Comparison of ENCODE assay signal across 8 mouse cellular contexts in the genomic region with DNA sequence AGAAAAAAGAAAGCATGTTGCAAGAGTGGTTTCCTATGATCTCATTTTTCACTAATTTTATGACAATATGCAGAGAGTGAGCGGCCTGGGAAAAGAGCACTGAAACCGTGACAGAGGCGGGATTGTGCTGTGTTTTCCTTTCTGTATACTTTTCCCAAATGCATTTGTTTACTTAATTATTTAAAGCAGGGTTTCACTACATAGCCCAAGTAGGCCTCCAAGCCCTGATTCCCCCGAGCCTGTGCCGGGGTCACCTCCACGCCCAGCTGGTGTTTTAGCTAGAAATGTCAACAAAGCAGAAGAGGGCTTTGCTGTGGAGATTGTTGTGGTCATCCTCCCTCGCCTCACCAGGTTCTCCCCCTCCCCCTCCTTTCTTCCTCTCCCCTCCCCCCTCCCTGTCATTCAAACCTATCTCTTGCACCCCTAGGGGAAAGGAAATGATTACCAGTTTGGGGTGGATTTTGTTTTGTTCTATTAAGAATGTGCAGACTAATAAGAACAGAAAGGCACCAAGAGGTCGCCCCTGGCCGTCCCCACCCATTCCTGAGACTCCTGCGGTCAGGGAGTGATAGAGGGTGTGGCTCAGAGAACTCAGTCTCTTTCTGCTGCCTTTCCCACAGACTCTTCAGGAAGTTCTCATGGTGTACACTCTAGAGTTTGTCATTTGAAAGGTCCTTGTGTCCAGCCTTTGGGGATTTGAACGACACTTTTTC. TPM values are rescaled to one million over a fixed set of nuclear protein-coding genes. Genes with fewer than 3 reads are reported as not detected.
DNase-seq lines count a peak whose midpoint lies in the region; ATAC-seq and TF ChIP-seq lines count a peak whose summit lies in the region.

No protein-coding gene starts in this region.

- H3K4me1 ChIP-seq in CH12.LX (ENCODE audit: control insufficient read depth in 1 of 2, insufficient read depth in 2 of 2): peaks cover 2 to 11% of the 10 kb centered on the region in 2 experiments; a peak in 3 of 4 replicates
- H3K4me1 ChIP-seq in heart, embryonic 13.5 days: peaks cover 14% of the 10 kb centered on the region
- H3K4me1 ChIP-seq in liver, embryonic 12.5 days: peaks cover 8% of the 10 kb centered on the region; the same call in 1 of the 2 replicates
- H3K4me1 ChIP-seq in neural tube, embryonic 13.5 days (replicated peaks): peaks cover 16% of the 10 kb centered on the region

- H3K27ac ChIP-seq in CH12.LX (ENCODE audit: insufficient read depth, low read depth): no peak overlapping the region
- H3K27ac ChIP-seq in heart, embryonic 13.5 days (replicated peaks): no peak overlapping the region
- H3K27ac ChIP-seq in liver, embryonic 12.5 days: no peak overlapping the region
- H3K27ac ChIP-seq in neural tube, embryonic 13.5 days (replicated peaks): no peak overlapping the region; the same call in 1 of the 2 replicates

- peak overlapping the region; percentile 33 for H3K4me2 ChIP-seq in CH12.LX (ENCODE audit: insufficient read depth, low read depth, poor library complexity, severe bottlenecking)
- H3K4me2 ChIP-seq in heart, embryonic 13.5 days: peak overlapping the region; percentile 69
- H3K4me2 ChIP-seq in liver, embryonic 12.5 days: peak overlapping the region; percentile 60
- H3K4me2 ChIP-seq in neural tube, embryonic 13.5 days: peak overlapping the region; percentile 56

- no peak for TF ChIP-seq POLR2A in CH12.LX (IDR thresholded peaks at IDR 0.05; ENCODE audit: low read depth, low read length)

- no peaks in the 10 kb centered on the region for H3K9me3 ChIP-seq in CH12.LX (replicated peaks; ENCODE audit: low read length)
- no peaks in the 10 kb centered on the region for H3K9me3 ChIP-seq in heart, embryonic 13.5 days
- no peaks in the 10 kb centered on the region for H3K9me3 ChIP-seq in liver, embryonic 12.5 days (replicated peaks)
- no peaks in the 10 kb centered on the region for H3K9me3 ChIP-seq in neural tube, embryonic 13.5 days

- WGBS in heart, embryonic 13.5 days: 14% methylated on average over 11 of the region's 11 CpGs
- 3% methylated on average over 11 of the region's 11 CpGs for WGBS in liver, embryonic 12.5 days (ENCODE audit: insufficient replicate concordance)
- 7% methylated on average over 11 of the region's 11 CpGs for WGBS in neural tube, embryonic 13.5 days

- DNase-seq in CH12.LX (ENCODE audit: extremely low read depth) (peak; percentile 22), NIH3T3 (ENCODE audit: low read depth) (peak; percentile 11), adipocyte (ENCODE audit: low spot score) (no peak)
- no peak for DNase-seq in right cerebral cortex, postnatal 10 days (ENCODE audit: low spot score in 2 of 2)
- no peak for DNase-seq in adrenal gland, postnatal 4 days (ENCODE audit: low spot score in 2 of 2)

- H3K36me3 ChIP-seq in CH12.LX (replicated peaks in 1 of 2; ENCODE audit: control insufficient read depth in 1 of 2, insufficient read depth in 1 of 2, low read length in 1 of 2): no peaks in the 10 kb centered on the region
- no peaks in the 10 kb centered on the region for H3K36me3 ChIP-seq in heart, embryonic 13.5 days
- H3K36me3 ChIP-seq in liver, embryonic 12.5 days: no peaks in the 10 kb centered on the region
- H3K36me3 ChIP-seq in neural tube, embryonic 13.5 days: no peaks in the 10 kb centered on the region

- in situ Hi-C loops in CH12.LX (cut with MboI; ENCODE audit: low pct_ligation_motif_present, low pct_unique_long_range_greater_than_20kb, low sequenced_read_pairs): no loop called here

- no peaks in the 10 kb centered on the region for H3K79me2 ChIP-seq in CH12.LX (replicated peaks; ENCODE audit: control insufficient read depth, extremely low read depth, insufficient read depth, poor library complexity, severe bottlenecking)

- no peak for TF ChIP-seq RAD21 in CH12.LX (IDR thresholded peaks at IDR 0.05; ENCODE audit: low read depth, low read length)

- no peak for ATAC-seq in heart, embryonic 13.5 days (ENCODE audit: extremely low read depth, insufficient number of reproducible peaks, low FRiP score, low TSS enrichment)
- ATAC-seq in liver, embryonic 12.5 days: no peak; the same call in 1 of the 2 replicates
- peak; percentile 45; the same call in 1 of the 2 replicates for ATAC-seq in neural tube, embryonic 13.5 days (ENCODE audit: low read depth)

- TF ChIP-seq EP300 in CH12.LX (IDR thresholded peaks at IDR 0.05; ENCODE audit: low read length): peak; percentile 33; the same call in 1 of the 2 replicates

- H3K27me3 ChIP-seq in CH12.LX (replicated peaks): no peaks in the 10 kb centered on the region
- H3K27me3 ChIP-seq in heart, embryonic 13.5 days (replicated peaks): no peaks in the 10 kb centered on the region
- H3K27me3 ChIP-seq in liver, embryonic 12.5 days (replicated peaks): 0 out of 2 replicates have a peak, but pooled peaks cover 7% of the 10 kb centered on the region
- H3K27me3 ChIP-seq in neural tube, embryonic 13.5 days: no peaks in the 10 kb centered on the region; the same call in 1 of the 2 replicates

- peak overlapping the region; percentile 49 to 51 (median 50) for H3K4me3 ChIP-seq in CH12.LX (replicated peaks in 1 of 3; ENCODE audit: low read depth in 2 of 3, low read length in 2 of 3, poor library complexity in 1 of 3)
- H3K4me3 ChIP-seq in heart, embryonic 13.5 days: peak overlapping the region; percentile 45
- H3K4me3 ChIP-seq in liver, embryonic 12.5 days: peak overlapping the region; percentile 33
- H3K4me3 ChIP-seq in neural tube, embryonic 13.5 days: peak overlapping the region; percentile 27

- TF ChIP-seq CTCF in CH12.LX (conservative IDR thresholded peaks at IDR 0.05 in 1 of 2, IDR thresholded peaks at IDR 0.05 in 1 of 2; ENCODE audit: low read depth in 2 of 2, low read length in 2 of 2): no peak

- H3K9ac ChIP-seq in CH12.LX (ENCODE audit: insufficient read depth, low read depth): peak overlapping the region; percentile 59; the same call in 1 of the 2 replicates
- H3K9ac ChIP-seq in heart, embryonic 13.5 days: 0 out of 2 replicates have a peak overlapping the region, but pooled peaks have one; percentile 38
- H3K9ac ChIP-seq in liver, embryonic 12.5 days: no peak overlapping the region
- H3K9ac ChIP-seq in neural tube, embryonic 13.5 days: 0 out of 2 replicates have a peak overlapping the region, but pooled peaks have one; percentile 17

- dilution Hi-C loops in CH12.LX (cut with MboI; ENCODE audit: extremely low pct_ligation_motif_present, extremely low pct_unique_long_range_greater_than_20kb, low sequenced_read_pairs): no loop called here

TF ChIP-seq in CH12.LX, 34 proteins besides CTCF, POLR2A, EP300 and RAD21:
- no peak for TF ChIP-seq TCF12 (IDR thresholded peaks at IDR 0.05; ENCODE audit: low read depth, low read length)
- TF ChIP-seq ZMIZ1 (IDR thresholded peaks at IDR 0.05; ENCODE audit: low read depth, low read length): no peak
- no peak for TF ChIP-seq MAFK (IDR thresholded peaks at IDR 0.05; ENCODE audit: insufficient replicate concordance, low read length)
- no peak for TF ChIP-seq SMC3 (IDR thresholded peaks at IDR 0.05; ENCODE audit: low read depth, low read length)
- TF ChIP-seq ETS1 (conservative IDR thresholded peaks at IDR 0.05; ENCODE audit: low read depth, low read length): peak; percentile 20; the same call in 1 of the 2 replicates
- TF ChIP-seq ZC3H11A (IDR thresholded peaks at IDR 0.05; ENCODE audit: low read depth, low read length): no peak
- peak; percentile 59; the same call in 1 of the 2 replicates for TF ChIP-seq CHD2 (IDR thresholded peaks at IDR 0.05; ENCODE audit: low read length)
- TF ChIP-seq SIN3A (IDR thresholded peaks at IDR 0.05; ENCODE audit: low read length): peak; percentile 50
- no peak for TF ChIP-seq HCFC1 (IDR thresholded peaks at IDR 0.05; ENCODE audit: low read depth, low read length)
- no peak for TF ChIP-seq ZKSCAN1 (IDR thresholded peaks at IDR 0.05; ENCODE audit: borderline replicate concordance, low read depth, low read length)
- no peak for TF ChIP-seq MYC (IDR thresholded peaks at IDR 0.05; ENCODE audit: low read depth, low read length)
- no peak for TF ChIP-seq POLR2AphosphoS2 (IDR thresholded peaks at IDR 0.05; ENCODE audit: low read depth, low read length)
- no peak; the same call in 1 of the 2 replicates for TF ChIP-seq MAZ (IDR thresholded peaks at IDR 0.05; ENCODE audit: low read depth, low read length)
- no peak for TF ChIP-seq KAT2A (IDR thresholded peaks at IDR 0.05; ENCODE audit: insufficient replicate concordance, low read length)
- no peak for TF ChIP-seq MAX (IDR thresholded peaks at IDR 0.05; ENCODE audit: low read length)
- TF ChIP-seq USF2 (conservative IDR thresholded peaks at IDR 0.05; ENCODE audit: low read depth, low read length): no peak
- TF ChIP-seq CHD1 (IDR thresholded peaks at IDR 0.05; ENCODE audit: low read depth, low read length): no peak
- no peak for TF ChIP-seq GABPA (IDR thresholded peaks at IDR 0.05; ENCODE audit: insufficient replicate concordance, low read depth, low read length)
- TF ChIP-seq UBTF (IDR thresholded peaks at IDR 0.05; ENCODE audit: low read depth, low read length): no peak
- no peak for TF ChIP-seq NELFE (IDR thresholded peaks at IDR 0.05; ENCODE audit: low read depth, low read length)
- peak; percentile 66 for TF ChIP-seq BHLHE40 (IDR thresholded peaks at IDR 0.05; ENCODE audit: low read depth, low read length)
- no peak for TF ChIP-seq IRF4 (IDR thresholded peaks at IDR 0.05; ENCODE audit: low read depth, low read length)
- TF ChIP-seq JUND (conservative IDR thresholded peaks at IDR 0.05; ENCODE audit: low read depth, low read length): no peak
- TF ChIP-seq JUN (IDR thresholded peaks at IDR 0.05; ENCODE audit: insufficient read depth, low read depth, low read length): peak; percentile 12; the same call in 1 of the 2 replicates
- TF ChIP-seq ELF1 (IDR thresholded peaks at IDR 0.05; ENCODE audit: low read depth, low read length): no peak
- no peak for TF ChIP-seq MXI1 (IDR thresholded peaks at IDR 0.05; ENCODE audit: low read depth, low read length)

RNA-seq across cellular contexts. Expression of a gene that starts 10.9 kb away (rescaled TPM):
- 12.6 and 15.9 TPM in 2 replicates for total RNA-seq in CH12.LX (2012; rRNA removed)
- total RNA-seq in CH12.LX (2014; rRNA removed): 113 and 131 TPM in 2 replicates
- polyA plus RNA-seq in CH12.LX (2012; ENCODE audit: insufficient read length, low read depth): 46.4 and 53.4 TPM in 2 replicates
- polyA plus RNA-seq in heart, embryonic 13.5 days (2015; fragmentation: Nextera tagmentation; extraction: Ambion mirVana): 220 and 249 TPM in 2 replicates
- polyA plus RNA-seq in liver, embryonic 12.5 days (2016; fragmentation: Nextera tagmentation; extraction: Ambion mirVana): 0.41 and 0.49 TPM in 2 replicates
- 9.2 and 10.9 TPM in 2 replicates for polyA plus RNA-seq in neural tube, embryonic 13.5 days (2015; fragmentation: Nextera tagmentation; extraction: Ambion mirVana)
- 10 to 100 TPM in 1 of 2 experiments, 1 to 10 TPM in 1; 7.9 to 10.2 TPM for total RNA-seq in adrenal gland, postnatal 4 days (2021)

Comparison
In these comparisons a context has a peak if more than half of its experiments do, and no peak if none do; other contexts are left out.
1. DNase-seq: peak in CH12.LX (single experiment) and NIH3T3 (single experiment); none in right cerebral cortex, postnatal 10 days (0 of 2), adipocyte (single experiment) and adrenal gland, postnatal 4 days (0 of 2).
2. Peak in every context shown above with its lines, with median percentiles within 50 percentile points of each other: H3K4me2 ChIP-seq and H3K4me3 ChIP-seq.